Comparison of ENCODE assay signal across 8 mouse cellular contexts in genomic region chr3:141981613-141982432, GRCm38 (mm10).
DNase-seq lines count a peak whose midpoint lies in the region; ATAC-seq lines count a peak whose summit lies in the region.

No protein-coding gene starts in this region.

- no peak for DNase-seq in lung, postnatal 36 days
- DNase-seq in forelimb bud, embryonic 11.5 days (ENCODE audit: low read depth, low spot score): peak; percentile 14
- peak; percentile 19 for DNase-seq in kidney, postnatal 14 days
- DNase-seq in retina, postnatal 1 day: peak; percentile 41
- no peak for DNase-seq in heart, adult 18-20 months
- DNase-seq in ovary, postnatal 36 days (ENCODE audit: low spot score): no peak
- no peak for DNase-seq in thymus, adult 18-20 months

- H3K4me1 ChIP-seq in lung, embryonic 15.5 days: no peaks in the 10 kb centered on the region

- ATAC-seq in lung, embryonic 15.5 days (ENCODE audit: borderline replicate concordance, extremely low read depth, low FRiP score, low TSS enrichment): peak; percentile 42; the same call in 1 of the 2 replicates

- no peaks in the 10 kb centered on the region for H3K36me3 ChIP-seq in lung, embryonic 15.5 days

- no peak overlapping the region for H3K9ac ChIP-seq in lung, embryonic 15.5 days

- no peaks in the 10 kb centered on the region for H3K27me3 ChIP-seq in lung, embryonic 15.5 days

- peak overlapping the region; percentile 19 for H3K4me3 ChIP-seq in lung, embryonic 15.5 days

- peak overlapping the region; percentile 24 for H3K4me2 ChIP-seq in lung, embryonic 15.5 days

- H3K9me3 ChIP-seq in lung, embryonic 15.5 days: no peaks in the 10 kb centered on the region

- 69% methylated on average over 24 of the region's 24 CpGs for WGBS in lung, embryonic 15.5 days

- H3K27ac ChIP-seq in lung, embryonic 15.5 days: no peak overlapping the region

Comparison
In these comparisons a context has a peak if more than half of its experiments do, and no peak if none do; other contexts are left out.
1. DNase-seq: peak in forelimb bud, embryonic 11.5 days (single experiment), kidney, postnatal 14 days (single experiment) and retina, postnatal 1 day (single experiment); none in lung, postnatal 36 days (single experiment), heart, adult 18-20 months (0 of 2), ovary, postnatal 36 days (single experiment) and thymus, adult 18-20 months (0 of 2).